Mouse (Mus musculus): Measurements from ENCODE around the gene Kpna2. TPM values are rescaled to one million over a fixed set of nuclear protein-coding genes. Genes with fewer than 3 reads are reported as not detected.
"Not testable (repeated sequence)": the region's sequence is repeated elsewhere in the genome, so short reads cannot be mapped to it uniquely, and the experiment has no call there.

Kpna2 gene
- polyA plus RNA-seq, 1 experiment from 2014 or later = 250 TPM

DNA sequence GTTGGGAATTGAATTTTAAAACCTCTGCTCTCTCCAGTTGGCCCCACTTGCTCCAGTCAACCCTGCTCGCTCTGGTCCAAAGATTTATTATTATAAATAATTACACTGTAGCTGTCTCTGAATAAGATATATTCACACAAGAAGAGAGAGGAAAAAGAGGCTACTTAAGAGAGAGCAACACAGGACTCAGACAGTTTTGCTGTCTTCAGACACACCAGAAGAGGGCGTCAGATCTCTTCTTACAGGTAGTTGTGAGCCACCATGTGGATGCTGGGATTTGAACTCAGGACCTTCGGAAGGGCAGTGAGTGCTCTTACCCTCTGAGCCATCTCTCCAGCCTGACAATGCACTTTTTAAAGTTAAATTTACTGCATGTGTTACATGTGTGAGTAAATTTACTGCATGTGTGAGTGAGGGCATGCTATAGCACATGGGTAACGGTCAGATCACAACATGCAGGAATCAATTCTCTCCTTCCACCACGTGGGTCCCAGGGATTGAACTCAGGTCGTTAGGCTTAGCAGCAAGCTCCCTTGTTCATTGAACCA lies 18.1 kb upstream of the Kpna2 start:
- Histone ChIP-seq H3K27me3 (peaks cover 5% of the 10 kb centered on the region; the same call in 1 of the 2 replicates), H3K4me1 (replicated peaks) (0 out of 2 replicates have a peak, but pooled peaks cover 12% of the 10 kb centered on the region), H3K9ac (no peak overlapping the region), H3K27ac (replicated peaks) (no peak overlapping the region), H3K4me2 (no peak overlapping the region), H3K4me3 (replicated peaks) (no peak overlapping the region), H3K9me3 (replicated peaks) (no peaks in the 10 kb centered on the region), H3K36me3 (replicated peaks) (no peaks in the 10 kb centered on the region)
- no peak for ATAC-seq (ENCODE audit: insufficient read depth)
- 55% methylated on average over 6 of the region's 6 CpGs for WGBS (ENCODE audit: insufficient replicate concordance)

- no peaks in the 10 kb centered on the region for H3K9me3 ChIP-seq (replicated peaks)
- H3K4me3 ChIP-seq (replicated peaks) = no peak overlapping the region
- no peak for ATAC-seq (ENCODE audit: insufficient read depth)
- peaks cover under 1% of the 10 kb centered on the region; the same call in 1 of the 2 replicates for H3K27me3 ChIP-seq
- no peak overlapping the region for H3K4me2 ChIP-seq
- no peaks in the 10 kb centered on the region for H3K36me3 ChIP-seq (replicated peaks)
- H3K9ac ChIP-seq = no peak overlapping the region
- H3K4me1 ChIP-seq (replicated peaks) = peaks cover 11% of the 10 kb centered on the region
- WGBS (ENCODE audit: insufficient replicate concordance) = 49% methylated on average over 1 of the region's 1 CpGs
- H3K27ac ChIP-seq (replicated peaks) = no peak overlapping the region
Observed at GRCm38 (mm10) chr11:107016893-107017292, 17.6 kb upstream of the Kpna2 start.

DNA sequence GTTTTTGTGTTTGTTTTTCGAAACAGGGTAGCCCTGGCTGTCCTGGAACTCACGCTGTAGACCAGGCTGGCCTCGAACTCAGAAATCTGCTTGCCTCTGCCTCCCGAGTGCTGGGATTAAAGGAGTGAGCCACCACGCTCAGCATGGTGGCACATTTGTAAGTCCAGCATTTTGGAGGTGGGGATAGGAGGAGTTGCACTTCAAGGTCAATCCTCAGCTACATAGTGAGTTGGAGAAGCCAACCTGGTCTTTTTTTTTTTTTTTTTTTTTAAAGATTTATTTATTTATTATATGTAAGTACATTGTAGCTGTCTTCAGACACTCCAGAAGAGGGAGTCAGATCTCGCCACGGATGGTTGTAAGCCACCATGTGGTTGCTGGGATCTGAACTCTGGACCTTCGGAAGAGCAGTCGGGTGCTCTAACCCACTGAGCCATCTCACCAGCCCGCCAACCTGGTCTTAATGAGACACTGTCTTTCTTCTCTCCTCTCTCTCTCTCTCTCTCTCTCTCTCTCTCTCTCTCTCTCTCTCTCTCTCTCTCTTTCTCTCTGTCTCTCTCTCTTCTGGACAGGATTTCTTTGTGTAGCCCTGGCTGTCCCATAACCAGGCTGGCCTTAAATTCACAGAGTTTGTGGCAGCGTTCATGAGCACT lies 16.3 kb upstream of the Kpna2 start:
- H3K9ac ChIP-seq = not testable (repeated sequence)
- 68% methylated on average over 11 of the region's 11 CpGs for WGBS (ENCODE audit: insufficient replicate concordance)

GRCm38 (mm10) chr11:107014597-107015309 lies 15.4 kb upstream of the Kpna2 start:
- Histone ChIP-seq H3K9me3 (replicated peaks) (no peaks in the 10 kb centered on the region), H3K27me3 (no peaks in the 10 kb centered on the region), H3K36me3 (replicated peaks) (no peaks in the 10 kb centered on the region), H3K4me2 (peak overlapping the region; percentile 42), H3K9ac (no peak overlapping the region), H3K4me3 (replicated peaks) (no peak overlapping the region; the same call in 1 of the 2 replicates), H3K4me1 (replicated peaks) (peaks cover 20% of the 10 kb centered on the region), H3K27ac (replicated peaks) (no peak overlapping the region)
- no peak for ATAC-seq (ENCODE audit: insufficient read depth)
- WGBS (ENCODE audit: insufficient replicate concordance) = 35% methylated on average over 14 of the region's 14 CpGs

More for the DNA sequence above, 16.3 kb upstream of the Kpna2 start:
- H3K4me3 ChIP-seq (replicated peaks); H3K27me3 ChIP-seq; ATAC-seq (ENCODE audit: insufficient read depth); H3K27ac ChIP-seq (replicated peaks); H3K4me2 ChIP-seq; H3K9me3 ChIP-seq (replicated peaks); H3K36me3 ChIP-seq (replicated peaks): not testable (repeated sequence)
- peaks cover 20% of the 10 kb centered on the region for H3K4me1 ChIP-seq (replicated peaks)

DNA sequence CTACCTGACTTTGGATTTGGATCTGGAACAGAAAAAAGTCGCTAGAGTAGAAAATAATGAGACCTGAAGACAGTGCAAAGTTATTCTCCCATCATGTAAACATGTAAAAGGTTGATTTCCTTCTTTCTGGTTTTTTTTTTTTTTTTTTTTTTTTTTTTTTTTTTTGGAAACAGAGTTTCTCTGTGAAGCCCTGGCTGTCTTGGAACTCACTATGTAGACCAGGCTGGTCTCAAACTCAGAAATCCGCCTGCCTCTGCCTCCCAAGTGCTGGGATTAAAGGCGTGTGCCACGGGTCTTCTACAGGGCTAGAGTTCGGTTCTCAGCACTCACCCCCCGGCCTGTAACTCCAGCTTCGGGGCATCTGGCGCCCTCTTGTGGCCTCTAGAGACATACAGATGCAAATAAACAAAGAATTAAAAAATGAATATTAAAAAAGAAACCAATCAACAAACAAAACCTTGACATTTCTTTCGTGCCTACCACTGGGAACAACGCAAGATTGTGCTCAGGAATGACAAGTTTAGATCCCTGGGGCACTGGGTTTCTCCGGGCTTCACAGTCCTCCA lies 14.8 kb upstream of the Kpna2 start:
- H3K27ac ChIP-seq (replicated peaks) = no peak overlapping the region
- peaks cover 5% of the 10 kb centered on the region; the same call in 1 of the 2 replicates for H3K27me3 ChIP-seq
- H3K4me3 ChIP-seq (replicated peaks) = no peak overlapping the region
- 74% methylated on average over 11 of the region's 11 CpGs for WGBS (ENCODE audit: insufficient replicate concordance)
- H3K36me3 ChIP-seq (replicated peaks) = no peaks in the 10 kb centered on the region
- H3K4me1 ChIP-seq (replicated peaks) = peaks cover 20% of the 10 kb centered on the region
- peak overlapping the region; percentile 42; the same call in 1 of the 2 replicates for H3K4me2 ChIP-seq
- no peak for ATAC-seq (ENCODE audit: insufficient read depth)
- H3K9ac ChIP-seq = no peak overlapping the region
- H3K9me3 ChIP-seq (replicated peaks) = no peaks in the 10 kb centered on the region

DNA sequence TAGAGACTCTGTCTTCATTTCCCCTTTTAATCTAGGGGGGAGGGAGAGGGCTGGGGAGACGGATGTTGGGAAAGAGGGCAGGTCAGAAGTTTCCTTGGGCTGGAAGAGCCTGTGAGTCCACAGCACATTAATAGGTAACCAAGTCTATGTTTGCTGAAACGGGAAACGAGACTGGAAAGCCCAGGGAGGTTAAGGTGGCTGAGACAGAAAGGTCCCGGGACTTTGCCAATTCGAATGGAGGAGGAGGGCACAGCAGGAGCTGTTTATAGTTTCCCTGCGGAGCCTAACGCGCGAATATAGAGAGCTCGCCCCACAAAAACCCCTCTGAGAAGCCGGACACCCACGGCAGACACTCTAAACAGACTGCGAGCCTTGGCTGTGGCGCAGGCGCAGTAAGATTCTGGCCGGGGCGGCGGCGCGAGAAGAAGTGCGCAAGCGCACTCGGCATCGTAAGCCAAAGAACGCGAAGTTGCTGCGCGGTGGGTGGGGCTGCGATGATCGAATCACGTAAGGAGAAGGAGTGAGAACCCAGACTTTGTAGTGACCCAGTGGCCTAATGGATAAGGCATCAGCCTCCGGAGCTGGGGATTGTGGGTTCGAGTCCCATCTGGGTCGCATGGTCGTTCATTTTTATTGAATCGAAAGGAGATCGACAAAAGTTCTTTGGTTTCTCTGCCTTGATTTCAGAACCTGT lies 13.1 kb upstream of the Kpna2 start:
- peak overlapping the region; percentile 72 for H3K4me2 ChIP-seq
- WGBS (ENCODE audit: insufficient replicate concordance) = under 1% methylated on average over 37 of the region's 37 CpGs
- H3K27me3 ChIP-seq = peaks cover 15% of the 10 kb centered on the region; the same call in 1 of the 2 replicates
- H3K36me3 ChIP-seq (replicated peaks) = no peaks in the 10 kb centered on the region
- ATAC-seq (ENCODE audit: insufficient read depth) = peak; percentile 91
- H3K9me3 ChIP-seq (replicated peaks) = no peaks in the 10 kb centered on the region
- H3K9ac ChIP-seq = peak overlapping the region; percentile 78
- peak overlapping the region; percentile 67 for H3K4me3 ChIP-seq (replicated peaks)
- H3K27ac ChIP-seq (replicated peaks) = peak overlapping the region; percentile 95
- H3K4me1 ChIP-seq (replicated peaks) = peaks cover 20% of the 10 kb centered on the region

- ATAC-seq (ENCODE audit: insufficient read depth) = no peak
- peak overlapping the region; percentile 95 for H3K27ac ChIP-seq (replicated peaks)
- H3K4me2 ChIP-seq = peak overlapping the region; percentile 72
- H3K4me1 ChIP-seq (replicated peaks) = peaks cover 20% of the 10 kb centered on the region
- H3K27me3 ChIP-seq = peaks cover 15% of the 10 kb centered on the region; the same call in 1 of the 2 replicates
- H3K9me3 ChIP-seq (replicated peaks) = no peaks in the 10 kb centered on the region
- peak overlapping the region; percentile 67 for H3K4me3 ChIP-seq (replicated peaks)
- no peaks in the 10 kb centered on the region for H3K36me3 ChIP-seq (replicated peaks)
- peak overlapping the region; percentile 78 for H3K9ac ChIP-seq
- 26% methylated on average over 18 of the region's 18 CpGs for WGBS (ENCODE audit: insufficient replicate concordance)
Observed at GRCm38 (mm10) chr11:107011669-107012323, 12.5 kb upstream of the Kpna2 start.

DNA sequence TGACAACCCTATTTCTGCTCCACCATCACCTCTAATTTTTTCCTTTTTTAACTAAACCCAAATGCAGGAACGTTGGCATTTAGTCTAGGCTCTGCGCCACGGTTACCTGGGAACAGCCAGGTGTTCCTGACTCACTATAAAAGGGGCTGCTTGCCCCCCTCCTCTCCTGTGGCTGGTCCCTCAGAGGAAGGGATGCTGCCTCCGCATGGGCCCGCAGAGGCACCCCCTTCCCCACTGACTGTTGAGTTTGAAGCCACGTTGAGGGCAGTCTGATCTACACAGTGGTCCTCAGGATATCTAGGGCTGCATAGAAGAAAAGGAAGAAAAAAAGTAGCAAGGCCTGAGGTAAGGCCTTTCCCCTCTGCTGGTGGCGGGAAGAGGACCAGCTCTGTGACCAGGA lies 11.8 kb upstream of the Kpna2 start:
- Histone ChIP-seq H3K9ac (no peak overlapping the region; the same call in 1 of the 2 replicates), H3K36me3 (replicated peaks) (no peaks in the 10 kb centered on the region), H3K9me3 (replicated peaks) (no peaks in the 10 kb centered on the region), H3K4me1 (replicated peaks) (peaks cover 20% of the 10 kb centered on the region), H3K27ac (replicated peaks) (peak overlapping the region; percentile 95; the same call in 1 of the 2 replicates), H3K4me2 (peak overlapping the region; percentile 72; the same call in 1 of the 2 replicates), H3K27me3 (peaks cover 15% of the 10 kb centered on the region; the same call in 1 of the 2 replicates), H3K4me3 (replicated peaks) (peak overlapping the region; percentile 67; the same call in 1 of the 2 replicates)
- 80% methylated on average over 7 of the region's 7 CpGs for WGBS (ENCODE audit: insufficient replicate concordance)
- ATAC-seq (ENCODE audit: insufficient read depth) = no peak

GRCm38 (mm10) chr11:107010447-107010846 lies 11.1 kb upstream of the Kpna2 start:
- H3K4me1 ChIP-seq (replicated peaks) = peaks cover 20% of the 10 kb centered on the region
- no peak overlapping the region for H3K27ac ChIP-seq (replicated peaks)
- no peak overlapping the region for H3K4me3 ChIP-seq (replicated peaks)
- no peak overlapping the region for H3K4me2 ChIP-seq
- 87% methylated on average over 3 of the region's 3 CpGs for WGBS (ENCODE audit: insufficient replicate concordance)
- H3K27me3 ChIP-seq = peaks cover 15% of the 10 kb centered on the region; the same call in 1 of the 2 replicates
- H3K9me3 ChIP-seq (replicated peaks) = no peaks in the 10 kb centered on the region
- ATAC-seq (ENCODE audit: insufficient read depth) = no peak
- no peaks in the 10 kb centered on the region for H3K36me3 ChIP-seq (replicated peaks)
- H3K9ac ChIP-seq = no peak overlapping the region

DNA sequence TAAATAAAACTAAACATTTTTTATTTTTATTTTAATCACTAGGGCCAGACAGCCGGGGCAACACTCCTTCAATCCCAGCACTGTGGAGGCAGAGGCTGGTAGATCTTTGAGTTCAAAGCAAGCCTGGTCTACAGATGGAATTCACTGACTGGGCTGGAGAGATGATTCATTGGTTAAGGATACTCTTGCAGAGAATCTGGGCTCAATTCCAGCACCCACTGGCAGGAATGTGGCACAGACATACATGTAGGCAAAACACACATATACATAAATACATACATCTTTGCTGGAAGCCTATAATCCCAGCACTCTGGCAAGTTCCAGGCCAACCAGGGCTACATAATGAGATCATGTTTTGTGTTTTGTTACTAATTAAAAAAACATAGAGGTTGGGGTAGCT lies 6.2 kb upstream of the Kpna2 start:
- no peak for ATAC-seq (ENCODE audit: insufficient read depth)
- Histone ChIP-seq H3K4me1 (replicated peaks) (no peaks in the 10 kb centered on the region), H3K9ac (no peak overlapping the region), H3K27ac (replicated peaks) (no peak overlapping the region), H3K4me3 (replicated peaks) (no peak overlapping the region), H3K4me2 (no peak overlapping the region), H3K36me3 (replicated peaks) (no peaks in the 10 kb centered on the region), H3K9me3 (replicated peaks) (no peaks in the 10 kb centered on the region), H3K27me3 (peaks cover 21% of the 10 kb centered on the region; the same call in 1 of the 2 replicates)
- 63% methylated on average over 1 of the region's 1 CpGs for WGBS (ENCODE audit: insufficient replicate concordance)

All from liver, embryonic 15.5 days (tissue).